Mouse (Mus musculus) hindbrain, postnatal 0 days (tissue): ENCODE data around the gene Spred3. TPM values are rescaled to one million over a fixed set of nuclear protein-coding genes. Genes with fewer than 3 reads are reported as not detected.
"Not testable (repeated sequence)": the region's sequence is repeated elsewhere in the genome, so short reads cannot be mapped to it uniquely, and the experiment has no call there.

Source experiments
- ATAC-seq: fragments of 200-750 bp; cut with Nextera tagmentation; 2 replicates; pipeline ENCODE4 v1.8.0; 2017; ENCODE audit warnings: mild to moderate bottlenecking, moderate TSS enrichment, moderate library complexity
- DNase-seq: peaks from one replicate; pipeline ENCODE4 v3.0.0-alpha.2; 2015; ENCODE audit warnings: low spot score
- H3K27ac ChIP-seq: fragments of 300-500 bp; sonication (generic); 2 replicates; pipeline ENCODE4 v1.5.1; 2014; ENCODE audit warnings: mild to moderate bottlenecking
- H3K27me3 ChIP-seq: fragments of 300-500 bp; sonication (generic); 2 replicates; pipeline ENCODE4 v1.6.1; 2014; ENCODE audit warnings: low read length, mixed read lengths; ENCODE audit not compliant: insufficient read depth
- H3K36me3 ChIP-seq: fragments of 300-500 bp; sonication (generic); 2 replicates; pipeline ENCODE4 v1.6.1; 2014; ENCODE audit warnings: low read length, mixed read lengths; ENCODE audit not compliant: insufficient read depth
- H3K4me1 ChIP-seq: fragments of 300-500 bp; sonication (generic); 2 replicates; pipeline ENCODE4 v1.6.1; 2014; ENCODE audit warnings: antibody characterized with exemption, low read length, mixed read lengths; ENCODE audit not compliant: insufficient read depth
- H3K4me2 ChIP-seq: fragments of 300-500 bp; sonication (generic); 2 replicates; pipeline ENCODE4 v1.6.1; 2014; ENCODE audit warnings: low read depth, mild to moderate bottlenecking, low read length, moderate library complexity, mixed read lengths
- H3K4me3 ChIP-seq: fragments of 300-500 bp; sonication (generic); 2 replicates; pipeline ENCODE4 v1.5.1; 2014; ENCODE audit warnings: low read length
- H3K9ac ChIP-seq: fragments of 300-500 bp; sonication (generic); replicated peaks from 2 replicates; pipeline ENCODE4 v1.6.1; 2014; ENCODE audit warnings: mild to moderate bottlenecking, low read length, moderate library complexity, mixed read lengths
- H3K9me3 ChIP-seq: fragments of 300-500 bp; sonication (generic); 2 replicates; pipeline ENCODE4 v1.6.1; 2016; ENCODE audit warnings: low read length, mixed read lengths
- CTCF ChIP-seq: IDR thresholded peaks from 2 replicates; pipeline ENCODE4 v1.5.1; 2016; ENCODE audit warnings: antibody characterized with exemption, control low read depth, low read depth
- WGBS: fragments of 180-500 bp; shearing (Covaris S2); extraction: QIAGEN DNeasy Blood & Tissue Kit; methylation state at CpG from one replicate; pipeline ENCODE4 v1.1.7; 2014; 5-methylcytosine and 5-hydroxymethylcytosine counted together
- polyA plus RNA-seq: library from polyadenylated mRNA; unstranded; fragments of >200 nt; fragmentation: Nextera tagmentation; extraction: Ambion mirVana; gene quantifications from 2 replicates; pipeline ENCODE4 v1.2.1, GENCODE M21; 2015
- total RNA-seq: library from RNA; depleted of rRNA; stranded (reverse); fragments of >200 nt; gene quantifications from 2 replicates; pipeline ENCODE4 v1.2.3, GENCODE M21; 2014

Gene Spred3
- total and polyA plus RNA-seq, 2 experiments from 2014 or later, result 11.2 to 30.8 TPM

DNA sequence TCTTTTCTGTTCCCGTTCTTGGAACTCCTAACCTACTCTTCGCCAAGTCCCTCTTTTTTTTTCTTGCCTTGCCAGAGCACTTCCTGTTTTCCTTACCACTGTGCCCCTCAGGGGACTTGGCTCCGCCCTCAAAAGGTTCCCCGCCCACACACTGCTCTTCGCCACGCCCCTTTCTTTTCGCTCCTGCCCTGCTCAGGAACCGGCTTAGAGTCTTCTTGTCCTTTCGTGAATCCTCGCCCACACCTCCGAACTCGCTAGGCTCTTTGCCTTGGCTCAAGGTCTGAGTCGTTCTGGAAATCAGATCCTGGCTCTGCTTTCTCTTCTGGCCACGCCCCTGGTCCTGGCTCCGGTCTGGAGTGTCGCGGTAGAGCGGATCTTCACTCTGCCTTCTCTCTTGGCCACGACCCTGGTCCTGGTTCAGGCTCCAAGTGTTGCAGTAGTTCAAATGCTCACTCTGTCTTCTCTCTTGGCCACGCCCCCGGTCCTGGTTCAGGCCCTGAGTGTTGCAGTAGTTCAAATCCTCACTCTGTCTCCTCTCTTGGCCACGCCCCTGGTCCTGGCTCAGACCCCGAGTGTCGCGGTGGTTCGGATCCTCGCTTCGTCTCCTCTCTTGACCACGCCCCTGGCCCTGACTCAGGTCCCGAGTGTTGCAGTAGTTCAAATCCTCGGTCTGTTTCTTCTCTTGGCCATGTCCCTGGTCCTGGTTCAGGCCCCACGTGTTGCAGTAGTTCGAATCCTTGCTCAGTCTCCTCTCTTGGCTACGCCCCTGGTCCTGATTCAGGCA, 41.4 kb upstream of the Spred3 start:
- H3K4me2 ChIP-seq, result peak overlapping the region; percentile 53
- H3K9ac ChIP-seq, result no peak overlapping the region
- no peaks in the 10 kb centered on the region for H3K27me3 ChIP-seq
- no peaks in the 10 kb centered on the region for H3K4me1 ChIP-seq
- no peak for TF ChIP-seq CTCF
- H3K9me3 ChIP-seq, result no peaks in the 10 kb centered on the region
- peak; percentile 75 for DNase-seq
- ATAC-seq, result peak; percentile 66
- peak overlapping the region; percentile 38 for H3K4me3 ChIP-seq
- no peaks in the 10 kb centered on the region for H3K36me3 ChIP-seq
- H3K27ac ChIP-seq, result peak overlapping the region; percentile 41; the same call in 1 of the 2 replicates
- WGBS, result 6% methylated on average over 34 of the region's 34 CpGs

GRCm38 (mm10) chr7:29211013-29211412, 40.8 kb upstream of the Spred3 start:
- H3K9ac ChIP-seq, H3K4me1 ChIP-seq, H3K36me3 ChIP-seq, DNase-seq, H3K9me3 ChIP-seq, H3K27me3 ChIP-seq: not testable (repeated sequence)
- Histone ChIP-seq H3K4me2 (peak overlapping the region; percentile 53), H3K27ac (peak overlapping the region; percentile 41; the same call in 1 of the 2 replicates), H3K4me3 (peak overlapping the region; percentile 38)
- WGBS, result 28% methylated on average over 15 of the region's 15 CpGs
- ATAC-seq, result peak; percentile 38; the same call in 1 of the 2 replicates

DNA sequence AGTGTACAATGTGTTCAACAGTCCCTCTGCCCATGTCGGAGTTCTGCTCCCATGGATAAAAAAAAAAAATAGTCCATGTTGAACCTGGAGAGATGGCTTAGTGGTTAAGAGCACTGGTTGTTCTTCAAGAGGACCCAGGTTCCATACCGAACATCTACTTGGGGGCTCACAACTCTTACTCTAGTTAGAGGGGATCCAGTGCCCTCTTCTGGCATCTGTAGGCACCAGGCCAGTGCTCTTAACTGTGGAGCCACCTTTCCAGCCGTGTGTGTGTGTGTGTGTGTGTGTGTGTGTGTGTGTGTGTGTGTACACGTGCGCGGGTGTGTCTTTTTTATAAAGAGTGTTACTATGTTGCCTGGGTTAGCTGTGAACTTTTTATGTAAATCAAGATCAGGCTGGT, 32.4 kb upstream of the Spred3 start:
- Histone ChIP-seq H3K4me3 (no peak overlapping the region), H3K9me3 (no peaks in the 10 kb centered on the region), H3K27ac (no peak overlapping the region), H3K27me3 (no peaks in the 10 kb centered on the region), H3K4me1 (no peaks in the 10 kb centered on the region), H3K36me3 (no peaks in the 10 kb centered on the region), H3K9ac (no peak overlapping the region), H3K4me2 (no peak overlapping the region)
- DNase-seq, result no peak
- ATAC-seq, result no peak
- WGBS, result 86% methylated on average over 6 of the region's 6 CpGs
- no peak for TF ChIP-seq CTCF

DNA sequence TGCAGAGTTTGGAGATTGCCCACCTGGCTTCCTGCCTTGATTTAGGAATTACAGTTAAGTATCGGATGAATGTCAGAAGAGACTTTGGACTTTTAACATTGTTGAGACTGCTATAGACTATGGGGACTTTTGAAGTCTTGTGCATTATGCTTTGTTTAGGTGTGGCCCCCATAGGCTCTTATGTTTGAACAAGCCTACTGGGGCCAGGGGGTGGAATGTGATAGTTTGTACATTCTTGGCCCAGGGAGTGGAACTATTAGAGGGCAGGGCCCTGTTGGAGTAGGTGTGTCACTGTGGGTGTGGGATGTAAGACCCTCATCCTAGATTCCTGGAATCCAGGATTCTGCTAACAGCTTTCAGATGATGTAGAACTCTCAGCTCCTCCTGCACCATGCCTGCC, 24.0 kb upstream of the Spred3 start:
- ATAC-seq, H3K27me3 ChIP-seq, H3K4me2 ChIP-seq, H3K27ac ChIP-seq, DNase-seq, H3K9me3 ChIP-seq, H3K36me3 ChIP-seq, H3K4me1 ChIP-seq, H3K4me3 ChIP-seq, H3K9ac ChIP-seq: not testable (repeated sequence)
- WGBS, result 100% methylated on average over 1 of the region's 1 CpGs

GRCm38 (mm10) chr7:29181323-29181722, 11.1 kb upstream of the Spred3 start:
- DNase-seq, H3K9ac ChIP-seq, H3K4me2 ChIP-seq, H3K36me3 ChIP-seq, H3K4me1 ChIP-seq, ATAC-seq, H3K4me3 ChIP-seq, H3K9me3 ChIP-seq, H3K27me3 ChIP-seq: not testable (repeated sequence)
- 88% methylated on average over 4 of the region's 4 CpGs for WGBS
- H3K27ac ChIP-seq, result peak overlapping the region; percentile 62; the same call in 1 of the 2 replicates

DNA sequence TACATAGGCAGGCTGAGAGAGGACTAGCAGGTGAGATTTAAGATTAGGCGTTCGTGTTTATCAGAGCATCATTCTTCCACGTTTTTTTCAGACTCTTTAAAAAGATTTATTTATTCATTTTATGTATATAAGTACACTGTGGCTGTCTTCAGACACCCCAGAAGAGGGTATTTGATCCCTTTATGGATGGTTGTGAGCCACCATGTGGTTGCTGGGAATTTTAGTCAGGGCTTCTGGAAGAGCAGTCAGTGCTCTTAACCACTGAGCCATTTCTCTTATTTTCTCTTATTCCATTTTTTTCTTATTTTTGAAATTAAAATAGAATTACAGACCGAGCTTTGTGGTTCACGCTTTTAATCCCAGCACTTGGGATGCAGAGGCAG, 10.6 kb upstream of the Spred3 start:
- H3K9me3 ChIP-seq, result no peaks in the 10 kb centered on the region
- WGBS, result 45% methylated on average over 5 of the region's 5 CpGs
- peak overlapping the region; percentile 62; the same call in 1 of the 2 replicates for H3K27ac ChIP-seq
- H3K36me3 ChIP-seq, result peaks cover 7% of the 10 kb centered on the region
- peak overlapping the region; percentile 85 for H3K4me2 ChIP-seq
- H3K9ac ChIP-seq, result no peak overlapping the region
- DNase-seq (no peak), ATAC-seq (no peak)
- TF ChIP-seq CTCF, result no peak
- peak overlapping the region; percentile 49 for H3K4me3 ChIP-seq
- no peaks in the 10 kb centered on the region for H3K27me3 ChIP-seq
- H3K4me1 ChIP-seq, result peaks cover 10% of the 10 kb centered on the region
